Mouse (Mus musculus) MEL (cell line): Measurements from ENCODE around the gene Socs7. TPM values are rescaled to one million over a fixed set of nuclear protein-coding genes. Genes with fewer than 3 reads are reported as not detected.

Experiments
- DNase-seq: peaks from one replicate; pipeline ENCODE4 v3.0.0; 2011; ENCODE audit warnings: low read depth, low spot score
- H3K27ac ChIP-seq: 2 replicates; pipeline ENCODE4 v1.5.1; 2012; ENCODE audit warnings: low read depth, mild to moderate bottlenecking, control low read depth, low read length, moderate library complexity; ENCODE audit not compliant: control insufficient read depth
- H3K27me3 ChIP-seq, 2 experiments: fragments of 150-350 bp in 1 of 2; sonication (generic) in 1 of 2; 2 replicates each; pipeline ENCODE4 v1.6.1; 2012; ENCODE audit warnings: low read length in 2 of 2, mild to moderate bottlenecking in 2 of 2, improper control_type of control experiment in 1 of 2, moderate library complexity in 1 of 2; ENCODE audit not compliant: insufficient read depth in 2 of 2, control insufficient read depth in 1 of 2
- H3K36me3 ChIP-seq, 2 experiments: 2 replicates each; pipeline ENCODE4 v1.6.1; 2012 to 2014; ENCODE audit warnings: low read length in 2 of 2, improper control_type of control experiment in 1 of 2, inconsistent platforms in 1 of 2, mild to moderate bottlenecking in 1 of 2; ENCODE audit not compliant: insufficient read depth in 2 of 2, control insufficient read depth in 1 of 2
- H3K4me1 ChIP-seq, 2 experiments: fragments of 150-350 bp in 1 of 2; sonication (generic) in 1 of 2; 2 replicates each; pipeline ENCODE4 v1.6.1; 2012; ENCODE audit warnings: low read length in 2 of 2, improper control_type of control experiment in 1 of 2, mild to moderate bottlenecking in 1 of 2; ENCODE audit not compliant: insufficient read depth in 2 of 2, control insufficient read depth in 1 of 2
- H3K4me3 ChIP-seq, 2 experiments: fragments of 150-350 bp in 1 of 2; sonication (generic) in 1 of 2; 2 replicates each; pipeline ENCODE4 v1.5.1; 2012; ENCODE audit warnings: low read depth in 2 of 2, low read length in 2 of 2, mild to moderate bottlenecking in 2 of 2, moderate library complexity in 2 of 2, control low read depth in 1 of 2, improper control_type of control experiment in 1 of 2; ENCODE audit not compliant: control insufficient read depth in 1 of 2, insufficient read depth in 1 of 2
- H3K79me2 ChIP-seq: 2 replicates; pipeline ENCODE4 v1.6.1; 2012; ENCODE audit warnings: mild to moderate bottlenecking, low read length, moderate library complexity; ENCODE audit not compliant: control insufficient read depth, poor library complexity, insufficient read depth
- H3K9ac ChIP-seq: 2 replicates; pipeline ENCODE4 v1.6.1; 2012; ENCODE audit warnings: low read depth, mild to moderate bottlenecking, control low read depth, low read length, moderate library complexity; ENCODE audit not compliant: control insufficient read depth, poor library complexity, severe bottlenecking
- H3K9me3 ChIP-seq: fragments of 150-350 bp; sonication (generic); replicated peaks from 2 replicates; pipeline ENCODE4 v1.6.1; 2012; ENCODE audit warnings: mild to moderate bottlenecking, low read length, improper control_type of control experiment, moderate library complexity; ENCODE audit not compliant: insufficient read depth
- CHD1 ChIP-seq: IDR thresholded peaks from 2 replicates; pipeline ENCODE4 v1.6.1; 2012; ENCODE audit warnings: low read depth, mild to moderate bottlenecking, inconsistent platforms, low read length, improper control_type of control experiment
- CHD2 ChIP-seq: IDR thresholded peaks from 2 replicates; pipeline ENCODE4 v1.6.1; 2011; ENCODE audit warnings: low read length, improper control_type of control experiment
- ELF1 ChIP-seq: IDR thresholded peaks from 2 replicates; pipeline ENCODE4 v1.6.1; 2014; ENCODE audit warnings: low read depth, mild to moderate bottlenecking, inconsistent platforms, low read length, improper control_type of control experiment, moderate library complexity
- HCFC1 ChIP-seq: IDR thresholded peaks from 2 replicates; pipeline ENCODE4 v1.6.1; 2012; ENCODE audit warnings: low read depth, mild to moderate bottlenecking, inconsistent platforms, low read length, improper control_type of control experiment, moderate library complexity
- KAT2A ChIP-seq: conservative IDR thresholded peaks from 2 replicates; pipeline ENCODE4 v1.6.1; 2012; ENCODE audit warnings: low read depth, low read length, improper control_type of control experiment, inconsistent platforms
- MAFK ChIP-seq: IDR thresholded peaks from 2 replicates; pipeline ENCODE4 v1.6.1; 2011; ENCODE audit warnings: low read depth, mild to moderate bottlenecking, low read length, improper control_type of control experiment, borderline replicate concordance
- MAX ChIP-seq: IDR thresholded peaks from 2 replicates; pipeline ENCODE4 v1.6.1; 2011; ENCODE audit warnings: low read length, improper control_type of control experiment
- MEF2A ChIP-seq: IDR thresholded peaks from 2 replicates; pipeline ENCODE4 v1.6.1; 2014; ENCODE audit warnings: low read depth, mild to moderate bottlenecking, inconsistent platforms, low read length, improper control_type of control experiment; ENCODE audit not compliant: poor library complexity, insufficient replicate concordance, severe bottlenecking; ENCODE audit errors: extremely low read depth
- MYB ChIP-seq: IDR thresholded peaks from 2 replicates; pipeline ENCODE4 v1.6.1; 2011; ENCODE audit warnings: mild to moderate bottlenecking, low read depth, low read length, improper control_type of control experiment
- NELFE ChIP-seq: IDR thresholded peaks from 2 replicates; pipeline ENCODE4 v1.6.1; 2011; ENCODE audit warnings: low read depth, low read length, improper control_type of control experiment
- POLR2A ChIP-seq, 2 experiments: IDR thresholded peaks; 2 replicates each; pipeline ENCODE4 v1.6.1; 2011 to 2012; ENCODE audit warnings: low read length in 2 of 2, mild to moderate bottlenecking in 2 of 2, control low read depth in 1 of 2, improper control_type of control experiment in 1 of 2, low read depth in 1 of 2, moderate library complexity in 1 of 2; ENCODE audit not compliant: control insufficient read depth in 1 of 2, insufficient read depth in 1 of 2, poor library complexity in 1 of 2
- POLR2AphosphoS2 ChIP-seq: IDR thresholded peaks from 2 replicates; pipeline ENCODE4 v1.6.1; 2011; ENCODE audit warnings: low read length, improper control_type of control experiment
- RAD21 ChIP-seq: IDR thresholded peaks from 2 replicates; pipeline ENCODE4 v1.6.1; 2011; ENCODE audit warnings: mild to moderate bottlenecking, low read depth, low read length, improper control_type of control experiment
- RCOR1 ChIP-seq: IDR thresholded peaks from 2 replicates; pipeline ENCODE4 v1.6.1; 2012; ENCODE audit warnings: low read depth, mild to moderate bottlenecking, inconsistent platforms, low read length, improper control_type of control experiment
- SMC3 ChIP-seq: IDR thresholded peaks from 2 replicates; pipeline ENCODE4 v1.6.1; 2011; ENCODE audit warnings: low read depth, low read length, improper control_type of control experiment
- TAL1 ChIP-seq: IDR thresholded peaks from 2 replicates; pipeline ENCODE4 v1.6.1; 2012; ENCODE audit warnings: mild to moderate bottlenecking, inconsistent platforms, low read length, moderate library complexity, mixed read lengths
- TBP ChIP-seq: IDR thresholded peaks from 2 replicates; pipeline ENCODE4 v1.8.0; 2011; ENCODE audit warnings: low read depth, low read length, improper control_type of control experiment
- USF2 ChIP-seq, 2 experiments: IDR thresholded peaks; 2 replicates each; pipeline ENCODE4 v1.6.1; 2011 to 2012; ENCODE audit warnings: improper control_type of control experiment in 2 of 2, low read length in 2 of 2, borderline replicate concordance in 1 of 2, inconsistent platforms in 1 of 2, low read depth in 1 of 2, mild to moderate bottlenecking in 1 of 2; ENCODE audit not compliant: insufficient read depth in 1 of 2
- ZC3H11A ChIP-seq: IDR thresholded peaks from 2 replicates; pipeline ENCODE4 v1.6.1; 2012; ENCODE audit warnings: low read depth, mild to moderate bottlenecking, inconsistent platforms, low read length, improper control_type of control experiment
- ZMIZ1 ChIP-seq: IDR thresholded peaks from 2 replicates; pipeline ENCODE4 v1.6.1; 2012; ENCODE audit warnings: low read depth, mild to moderate bottlenecking, inconsistent platforms, low read length, improper control_type of control experiment, moderate library complexity
- polyA plus RNA-seq, 2 experiments: library from polyadenylated mRNA; stranded (reverse) in 1 of 2; unstranded in 1 of 2; fragments of >175 nt in 1 of 2; fragments of >200 nt in 1 of 2; gene quantifications; 2 replicates each; pipeline versions ENCODE4 v1.2.1 to v1.2.4; 2012; ENCODE audit warnings: low replicate concordance in 2 of 2, low read depth in 1 of 2; ENCODE audit not compliant: insufficient read length in 2 of 2, insufficient read depth in 1 of 2, missing spikeins in 1 of 2
- total RNA-seq: library from RNA; depleted of rRNA; stranded (reverse); fragments of 300-350 nt; gene quantifications from 2 replicates; pipeline ENCODE4 v1.2.3, GENCODE M21; 2012

Gene Socs7
- total and polyA plus RNA-seq, 3 experiments = 19.3 to 21.0 TPM; not detected in 1

GRCm38 (mm10) chr11:97333044-97333443 lies 29.3 kb upstream of the Socs7 start:
- Histone ChIP-seq H3K36me3 (peaks cover 0 to 4% of the 10 kb centered on the region in 2 experiments; a peak in 1 of 4 replicates), H3K27ac (no peak overlapping the region), H3K4me3 (no peak overlapping the region), H3K79me2 (no peaks in the 10 kb centered on the region), H3K4me1 (no peaks in the 10 kb centered on the region)
- DNase-seq = no peak
- TF ChIP-seq TBP = no peak
- TF ChIP-seq POLR2A (IDR thresholded peaks at IDR 0.05; ENCODE audit: control insufficient read depth in 1 of 2, insufficient read depth in 1 of 2, low read depth in 1 of 2, low read length in 2 of 2, poor library complexity in 1 of 2) = no peak
- TF ChIP-seq ELF1 = no peak
- TF ChIP-seq CHD1 = no peak
- TF ChIP-seq RCOR1 = no peak
- TF ChIP-seq HCFC1 = no peak
- TF ChIP-seq CHD2 = no peak
- TF ChIP-seq RAD21 = no peak
- no peak for TF ChIP-seq MYB
- TF ChIP-seq POLR2AphosphoS2 = no peak
- TF ChIP-seq TAL1 = no peak
- TF ChIP-seq MEF2A = no peak
- no peak for TF ChIP-seq NELFE
- TF ChIP-seq, all 39 proteins: peak for 0
- Histone ChIP-seq H3K27me3 (no peaks in the 10 kb centered on the region; a peak in 1 of 4 replicates), H3K9me3 (no peaks in the 10 kb centered on the region), H3K9ac (no peak overlapping the region)

DNA sequence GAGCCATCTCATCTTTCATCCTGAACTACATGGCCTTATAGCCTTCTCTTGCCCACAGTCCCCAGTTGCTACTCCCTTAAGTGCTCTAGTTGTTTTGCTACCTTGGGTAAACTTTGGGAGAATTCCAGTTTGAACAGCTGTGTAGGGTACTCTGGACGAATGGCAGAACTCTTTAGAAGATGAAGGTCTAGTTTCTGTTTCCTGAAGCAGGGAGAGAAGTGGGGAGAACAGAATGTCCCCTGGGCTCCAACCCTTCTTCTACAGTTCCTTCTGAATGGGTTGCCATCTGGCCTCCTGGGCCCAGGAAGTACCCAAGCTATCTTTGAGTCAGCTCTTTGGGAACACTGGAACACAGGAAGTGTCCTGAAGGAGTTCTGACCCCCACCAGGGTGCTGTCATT lies 28.5 kb upstream of the Socs7 start:
- no peak overlapping the region for H3K4me3 ChIP-seq
- H3K79me2 ChIP-seq = no peaks in the 10 kb centered on the region
- H3K4me1 ChIP-seq = no peaks in the 10 kb centered on the region
- no peaks in the 10 kb centered on the region for H3K9me3 ChIP-seq
- DNase-seq = no peak
- H3K27ac ChIP-seq = no peak overlapping the region
- no peak overlapping the region for H3K9ac ChIP-seq
- peaks cover 0 to 4% of the 10 kb centered on the region in 2 experiments; a peak in 1 of 4 replicates for H3K36me3 ChIP-seq
- no peaks in the 10 kb centered on the region; a peak in 1 of 4 replicates for H3K27me3 ChIP-seq
- TF ChIP-seq USF2 (IDR thresholded peaks at IDR 0.05; ENCODE audit: borderline replicate concordance in 1 of 2, insufficient read depth in 1 of 2, low read depth in 1 of 2, low read length in 2 of 2) (no peak), ZMIZ1 (no peak), KAT2A (no peak), HCFC1 (no peak), RAD21 (no peak), TBP (no peak), ZC3H11A (no peak), MEF2A (no peak), RCOR1 (no peak), SMC3 (no peak), MAFK (no peak), ELF1 (no peak), MYB (no peak), MAX (no peak)
